Mouse (Mus musculus) ES-E14 (cell line): ENCODE measurements around the gene Fgfr1op. TPM values are rescaled to one million over a fixed set of nuclear protein-coding genes. Genes with fewer than 3 reads are reported as not detected.
"Not testable (repeated sequence)": the region's sequence is repeated elsewhere in the genome, so short reads cannot be mapped to it uniquely, and the experiment has no call there.

Experiments
- DNase-seq: peaks from one replicate; pipeline ENCODE4 v3.0.0-alpha.2; 2013; ENCODE audit warnings: low read depth, low spot score
- H3K27ac ChIP-seq: 2 replicates; pipeline ENCODE4 v1.5.1; 2012; ENCODE audit warnings: low read depth, mild to moderate bottlenecking, low read length, moderate library complexity, mixed read lengths; ENCODE audit not compliant: poor library complexity, insufficient read depth, severe bottlenecking
- H3K36me3 ChIP-seq: 2 replicates; pipeline ENCODE4 v1.6.1; 2012; ENCODE audit warnings: mild to moderate bottlenecking, low read length, moderate library complexity, mixed read lengths; ENCODE audit not compliant: control insufficient read depth, poor library complexity, insufficient read depth, severe bottlenecking
- H3K4me1 ChIP-seq, 2 experiments: fragments of 150-350 bp in 1 of 2; sonication (generic) in 1 of 2; 2 replicates each; pipeline ENCODE4 v1.6.1; 2012; ENCODE audit warnings: low read length in 2 of 2, mild to moderate bottlenecking in 1 of 2, mixed read lengths in 1 of 2; ENCODE audit not compliant: control insufficient read depth in 2 of 2, insufficient read depth in 2 of 2, poor library complexity in 1 of 2
- H3K4me3 ChIP-seq, 2 experiments: fragments of 150-350 bp in 1 of 2; sonication (generic) in 1 of 2; 2 replicates each; pipeline ENCODE4 v1.5.1; 2012; ENCODE audit warnings: low read length in 2 of 2, low read depth in 1 of 2, mild to moderate bottlenecking in 1 of 2, mixed read lengths in 1 of 2; ENCODE audit not compliant: insufficient read depth in 1 of 2, poor library complexity in 1 of 2, severe bottlenecking in 1 of 2
- H3K9ac ChIP-seq: 2 replicates; pipeline ENCODE4 v1.6.1; 2012; ENCODE audit warnings: low read depth, mild to moderate bottlenecking, low read length, mixed read lengths; ENCODE audit not compliant: poor library complexity, insufficient read depth, severe bottlenecking
- H3K9me3 ChIP-seq: fragments of 150-350 bp; sonication (generic); 2 replicates; pipeline ENCODE4 v1.6.1; 2012; ENCODE audit warnings: low read depth, mild to moderate bottlenecking, low read length; ENCODE audit not compliant: control insufficient read depth, insufficient read depth
- in situ Hi-C, 2 experiments: fragments of 600-800 bp; cut with MboI; formaldehyde crosslinking; loops; one replicate each; pipeline ENCODE4 v1.15.1; 2025; ENCODE audit warnings: low sequenced_read_pairs in 2 of 2, inconsistent platforms in 1 of 2; ENCODE audit not compliant: unreplicated experiment in 2 of 2
- total RNA-seq: library from RNA; depleted of rRNA; stranded (reverse); fragments of 300-350 nt; gene quantifications from 2 replicates; pipeline ENCODE4 v1.2.3, GENCODE M21; 2012

Gene Fgfr1op
- total RNA-seq, 1 experiment, result 32.8 TPM

GRCm38 (mm10) chr17:8138116-8138515, 27.2 kb upstream of the Fgfr1op start:
- H3K9ac ChIP-seq, DNase-seq, H3K27ac ChIP-seq, H3K4me3 ChIP-seq, H3K4me1 ChIP-seq, H3K36me3 ChIP-seq, H3K9me3 ChIP-seq, in situ Hi-C loops: not testable (repeated sequence)

GRCm38 (mm10) chr17:8140210-8140609, 25.1 kb upstream of the Fgfr1op start:
- H3K36me3 ChIP-seq, H3K4me3 ChIP-seq, H3K9ac ChIP-seq, H3K27ac ChIP-seq, in situ Hi-C loops, H3K4me1 ChIP-seq, H3K9me3 ChIP-seq, DNase-seq: not testable (repeated sequence)

- H3K9me3 ChIP-seq, H3K27ac ChIP-seq, DNase-seq, H3K9ac ChIP-seq, in situ Hi-C loops, H3K4me3 ChIP-seq, H3K4me1 ChIP-seq, H3K36me3 ChIP-seq: not testable (repeated sequence)
Measured at GRCm38 (mm10) chr17:8143802-8144673, 21.3 kb upstream of the Fgfr1op start.

GRCm38 (mm10) chr17:8146931-8147330, 18.4 kb upstream of the Fgfr1op start:
- H3K9me3 ChIP-seq, DNase-seq, H3K4me3 ChIP-seq, in situ Hi-C loops, H3K4me1 ChIP-seq, H3K36me3 ChIP-seq, H3K9ac ChIP-seq, H3K27ac ChIP-seq: not testable (repeated sequence)

- DNase-seq, H3K27ac ChIP-seq, in situ Hi-C loops, H3K4me1 ChIP-seq, H3K9me3 ChIP-seq, H3K36me3 ChIP-seq: not testable (repeated sequence)
- Histone ChIP-seq H3K9ac (peak within 1 kb of the TSS; percentile 80), H3K4me3 (peak within 1 kb of the TSS; percentile 71 to 77)
Measured at GRCm38 (mm10) chr17:8147439-8148316, 17.6 kb upstream of the Fgfr1op start, which contains the start of the genes Gm49673 and Rnaset2a. TSS of gene Gm49673 (minus strand) at chr17:8147788. TSS of gene Rnaset2a (minus strand) at chr17:8148097.

GRCm38 (mm10) chr17:8155010-8155409, 10.3 kb upstream of the Fgfr1op start:
- H3K9me3 ChIP-seq, H3K27ac ChIP-seq, H3K36me3 ChIP-seq, H3K4me1 ChIP-seq, in situ Hi-C loops, H3K9ac ChIP-seq, DNase-seq, H3K4me3 ChIP-seq: not testable (repeated sequence)

- H3K36me3 ChIP-seq, DNase-seq, H3K4me1 ChIP-seq, H3K9ac ChIP-seq, H3K4me3 ChIP-seq, H3K9me3 ChIP-seq, in situ Hi-C loops, H3K27ac ChIP-seq: not testable (repeated sequence)
Measured at GRCm38 (mm10) chr17:8155982-8156381, 9.3 kb upstream of the Fgfr1op start.

GRCm38 (mm10) chr17:8158627-8159026, 6.7 kb upstream of the Fgfr1op start:
- H3K4me3 ChIP-seq, H3K9ac ChIP-seq, H3K36me3 ChIP-seq, H3K9me3 ChIP-seq, H3K4me1 ChIP-seq, in situ Hi-C loops, DNase-seq, H3K27ac ChIP-seq: not testable (repeated sequence)
